Mouse (Mus musculus): ENCODE results near the gene 6720489N17Rik. TPM values are rescaled to one million over a fixed set of nuclear protein-coding genes. Genes with fewer than 3 reads are reported as not detected.

6720489N17Rik gene
- polyA plus RNA-seq, 1 experiment from 2014 or later, result 6.4 TPM

Small RNAs within 50 kb of the gene (microRNA-seq; reads per million reads assigned to microRNA genes)
- not detected for gene Gm24020

Other genes with a start within 250 kb of the 6720489N17Rik start
- 3.9 and 4.1 TPM in 2 replicates for gene Gm3604, start 241.0 kb downstream of the 6720489N17Rik start, polyA plus RNA-seq (2015; fragmentation: Nextera tagmentation; extraction: Ambion mirVana)
- 8.0 and 9.1 TPM in 2 replicates for gene Gm49359, start 157.3 kb downstream of the 6720489N17Rik start, polyA plus RNA-seq (2015; fragmentation: Nextera tagmentation; extraction: Ambion mirVana)
- gene Zfp935, start 65.7 kb downstream of the 6720489N17Rik start, polyA plus RNA-seq (2015; fragmentation: Nextera tagmentation; extraction: Ambion mirVana), result not detected in 2 replicates
- 13.8 and 15.0 TPM in 2 replicates for gene Zfp934, start 53.0 kb downstream of the 6720489N17Rik start, polyA plus RNA-seq (2015; fragmentation: Nextera tagmentation; extraction: Ambion mirVana)
- gene Platr25, start 136.5 kb upstream of the 6720489N17Rik start, polyA plus RNA-seq (2015; fragmentation: Nextera tagmentation; extraction: Ambion mirVana), result 13.1 and 16.1 TPM in 2 replicates
- gene Gm5141, start 161.6 kb upstream of the 6720489N17Rik start, polyA plus RNA-seq (2015; fragmentation: Nextera tagmentation; extraction: Ambion mirVana), result 5.7 and 7.0 TPM in 2 replicates
- not detected in 2 replicates for gene Fbp2, start 234.2 kb upstream of the 6720489N17Rik start, polyA plus RNA-seq (2015; fragmentation: Nextera tagmentation; extraction: Ambion mirVana)

Measured in heart, embryonic 13.5 days (tissue).